Mouse (Mus musculus): ENCODE results near the gene Ntsr2.

GRCm38 (mm10) chr12:16619453-16619852 is 33.7 kb upstream of the Ntsr2 start:
- TF ChIP-seq CTCF (IDR thresholded peaks at IDR 0.05; ENCODE audit: low read depth) (no peak), EP300 (IDR thresholded peaks at IDR 0.05; ENCODE audit: low read depth) (no peak)

All from heart, postnatal 0 days (tissue).